Mouse (Mus musculus): ENCODE results near the gene Padi6.

Gene Padi6

DNA sequence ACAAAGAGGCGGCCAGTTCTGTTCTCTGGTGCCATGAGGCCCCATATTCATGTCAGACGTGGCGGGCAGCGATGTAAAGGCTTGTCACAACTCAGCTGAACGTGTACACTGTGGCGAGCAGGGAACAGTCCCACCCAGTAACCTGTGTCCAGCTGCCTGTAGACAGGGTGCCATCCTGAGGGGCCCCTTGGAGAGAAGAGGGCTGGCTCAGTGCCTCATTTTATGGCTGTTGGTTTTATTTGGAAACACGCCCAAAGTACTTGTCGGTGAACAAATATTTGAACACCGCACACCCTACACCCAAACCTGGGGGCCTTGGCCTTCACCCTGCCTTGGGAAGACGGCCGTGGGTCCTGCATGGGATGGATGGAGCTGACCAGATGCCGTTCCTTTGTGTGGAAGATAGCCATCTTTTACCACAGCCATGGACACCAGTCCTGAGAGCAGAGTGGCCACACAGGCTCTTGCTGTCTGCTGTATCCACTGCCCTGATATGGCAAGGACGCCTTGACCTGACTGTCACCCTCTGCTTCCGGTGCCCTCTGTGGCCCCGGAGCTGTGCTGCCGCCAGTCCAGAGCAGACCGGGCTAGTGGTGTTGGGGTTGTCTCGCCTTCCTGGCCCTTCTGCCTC lies 34.0 kb downstream of the Padi6 start:
- WGBS, result 86% methylated on average over 18 of the region's 18 CpGs

DNA sequence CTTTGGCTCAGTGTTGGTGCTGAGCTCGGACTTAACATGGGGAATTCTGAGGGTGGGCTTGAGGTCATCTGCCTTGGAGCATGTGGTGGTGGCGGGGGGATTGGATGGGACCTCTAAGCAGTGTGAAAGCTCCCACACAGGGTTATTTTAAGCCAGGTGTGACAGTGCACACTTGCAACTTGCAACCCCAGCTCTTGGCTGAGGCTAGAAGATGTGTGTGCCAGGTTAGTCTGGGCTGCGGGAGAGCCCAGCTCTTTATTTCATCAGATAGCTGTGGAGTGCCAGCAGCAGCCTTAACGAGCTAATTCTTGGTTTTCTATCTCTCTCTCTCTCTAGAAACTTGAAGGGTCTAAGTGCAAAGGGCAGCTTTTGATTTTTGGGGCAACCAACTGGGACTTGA lies 34.8 kb downstream of the Padi6 start:
- 44% methylated on average over 4 of the region's 4 CpGs for WGBS

DNA sequence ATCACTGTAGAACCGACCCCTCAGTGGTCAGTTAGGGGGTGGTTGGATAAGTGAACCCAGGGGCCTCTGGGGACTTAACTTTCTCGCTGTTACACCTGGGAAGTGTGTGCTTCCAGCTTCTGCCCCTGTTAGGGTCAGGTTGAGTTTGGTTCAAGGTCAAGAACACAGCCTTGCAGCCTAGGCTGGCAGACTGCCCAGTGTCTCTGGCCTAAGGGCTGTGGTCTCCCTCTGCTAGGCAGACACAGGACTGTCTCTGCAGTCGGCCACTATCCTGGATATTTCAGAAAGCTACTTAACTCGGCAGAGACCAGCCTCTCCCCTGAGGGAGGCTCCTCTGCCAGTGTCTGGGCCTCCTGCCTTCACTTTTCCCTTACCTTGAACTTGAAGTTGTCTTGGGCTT lies 38.3 kb downstream of the Padi6 start:
- 51% methylated on average over 4 of the region's 4 CpGs for WGBS

DNA sequence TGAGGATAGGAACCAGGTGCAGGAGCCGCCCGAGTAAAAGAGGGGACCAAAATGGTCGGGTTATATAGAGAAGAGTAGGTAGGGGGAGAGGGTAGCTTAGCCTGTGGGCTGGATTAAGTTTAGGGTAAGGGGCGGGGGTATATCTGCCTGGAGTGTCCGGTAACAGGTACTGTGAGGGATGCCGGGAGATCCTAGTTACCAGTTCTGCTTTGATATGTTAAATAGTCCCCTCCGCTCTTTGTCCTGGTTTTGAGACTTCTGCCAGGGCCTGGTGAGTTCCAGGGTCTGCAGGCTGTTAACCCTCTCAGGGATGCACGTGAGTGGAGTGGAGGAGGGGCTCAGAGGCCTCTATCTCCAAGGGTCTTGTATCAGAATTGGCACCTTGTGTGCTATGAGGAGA lies 38.8 kb downstream of the Padi6 start:
- 41% methylated on average over 8 of the region's 8 CpGs for WGBS

GRCm38 (mm10) chr4:140702611-140703327 lies 39.7 kb downstream of the Padi6 start:
- 1% methylated on average over 57 of the region's 68 CpGs for WGBS

DNA sequence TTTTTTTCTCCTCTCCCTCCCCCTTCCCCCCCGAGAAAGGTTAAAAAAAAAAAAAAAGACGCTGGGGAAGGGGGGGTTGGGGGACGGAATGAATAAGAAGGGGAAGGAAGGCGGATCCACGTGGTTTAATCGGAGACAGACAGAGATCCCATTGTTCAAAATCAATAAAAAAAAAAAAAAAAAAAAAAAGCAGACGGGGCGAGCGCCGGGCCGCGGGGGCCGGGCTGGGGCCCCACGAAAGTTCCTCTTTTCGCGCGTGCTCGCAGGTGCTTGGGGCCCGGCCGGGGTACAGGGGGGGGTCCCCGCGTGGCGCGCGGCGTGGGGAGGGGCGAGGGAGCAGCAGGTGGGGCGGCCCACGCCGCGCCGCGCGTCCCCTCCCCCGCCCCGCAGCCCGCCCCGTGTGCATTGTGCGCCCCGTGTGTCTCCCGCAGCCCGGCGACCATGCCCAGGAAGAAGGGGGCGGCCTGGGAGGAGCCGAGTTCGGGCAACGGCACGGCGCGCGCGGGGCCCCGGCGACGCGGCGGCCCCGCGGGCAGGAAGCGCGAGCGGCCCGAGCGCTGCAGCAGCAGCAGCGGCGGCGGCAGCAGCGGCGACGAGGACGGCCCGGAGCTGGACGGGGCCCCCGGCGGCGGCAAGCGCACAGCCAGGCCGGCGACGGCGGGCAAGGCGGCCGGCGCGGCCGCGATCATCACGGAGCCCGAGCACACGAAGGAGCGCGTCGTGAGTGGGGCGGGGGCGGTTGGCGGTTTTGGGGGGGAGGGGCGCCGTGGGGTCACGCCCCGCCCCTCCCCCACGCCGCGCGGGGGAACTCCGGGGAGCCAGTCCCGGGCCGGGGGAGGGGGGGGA lies 40.5 kb downstream of the Padi6 start:
- 2% methylated on average over 95 of the region's 107 CpGs for WGBS

DNA sequence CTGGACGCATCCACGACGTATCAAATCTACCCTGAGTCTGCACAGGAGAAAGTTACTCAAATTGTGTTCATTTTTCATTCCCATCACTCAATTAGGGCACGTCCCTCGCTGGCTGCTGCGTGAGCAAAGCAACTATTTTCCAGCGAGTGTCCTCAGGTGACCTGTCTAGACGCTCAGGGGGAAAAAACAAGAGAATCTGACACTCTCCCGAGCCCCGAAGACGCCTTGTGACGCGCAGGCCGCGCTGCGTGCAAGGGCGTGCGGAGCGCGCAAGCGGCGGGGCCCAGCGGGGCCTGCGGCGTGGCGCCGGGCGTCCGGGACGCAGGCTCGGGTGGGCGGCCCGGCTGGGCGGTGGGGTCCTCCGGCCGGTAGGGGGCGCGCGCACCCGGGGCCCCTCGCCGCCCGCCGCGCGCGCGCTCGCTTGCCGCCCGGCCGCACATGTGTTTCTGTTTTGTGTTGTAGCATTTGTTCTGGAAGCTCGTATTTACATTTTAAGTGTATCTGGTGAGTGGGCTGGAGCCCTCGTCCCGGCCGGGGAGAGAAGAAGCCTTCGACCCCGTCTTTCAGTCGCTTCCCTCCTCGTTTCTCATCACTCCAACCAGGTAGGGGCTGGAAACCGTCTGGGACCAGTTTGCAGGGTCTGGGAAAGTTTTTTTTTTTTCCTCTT lies 41.3 kb downstream of the Padi6 start:
- under 1% methylated on average over 61 of the region's 61 CpGs for WGBS

DNA sequence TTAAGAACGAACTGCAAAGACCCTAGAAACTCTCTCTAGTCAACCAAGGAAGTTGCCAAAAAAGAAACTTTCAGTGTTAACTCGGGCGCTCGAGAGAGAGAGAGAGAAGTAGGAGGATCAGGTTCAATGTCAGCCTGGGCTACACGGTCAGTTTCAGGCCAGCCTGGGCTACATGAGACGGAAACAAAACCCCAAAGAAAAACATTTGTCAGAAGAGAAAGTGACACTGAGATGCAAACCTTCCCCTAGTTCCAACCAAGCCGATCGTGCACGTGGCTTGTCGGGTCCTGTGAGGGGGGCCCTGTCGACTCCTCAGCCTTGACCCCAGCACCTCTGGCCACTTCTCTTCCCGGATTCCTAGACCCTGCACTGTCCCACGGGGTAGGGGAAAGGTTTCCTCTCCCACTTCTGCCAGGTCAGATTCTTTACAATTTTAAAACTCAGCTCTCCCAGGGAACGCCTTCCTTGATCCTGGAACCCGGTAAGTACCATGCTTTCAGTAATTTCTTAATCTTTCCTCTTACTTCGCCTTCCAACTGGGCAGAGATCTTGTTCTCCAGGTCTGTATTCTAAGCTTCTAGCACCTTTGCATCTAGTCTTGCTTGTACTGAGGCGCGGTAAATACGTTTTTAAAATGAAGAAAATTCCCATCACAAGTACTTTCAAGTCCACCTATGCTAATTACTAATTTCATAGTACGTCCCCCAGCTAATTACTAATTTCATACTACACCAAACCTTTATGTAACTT lies 42.0 kb downstream of the Padi6 start, which contains the start of gene Rcc2:
TSS of gene Rcc2 (plus strand) at position 273 of the 750 bp plus-strand sequence.
- WGBS, result 8% methylated on average over 20 of the region's 20 CpGs

DNA sequence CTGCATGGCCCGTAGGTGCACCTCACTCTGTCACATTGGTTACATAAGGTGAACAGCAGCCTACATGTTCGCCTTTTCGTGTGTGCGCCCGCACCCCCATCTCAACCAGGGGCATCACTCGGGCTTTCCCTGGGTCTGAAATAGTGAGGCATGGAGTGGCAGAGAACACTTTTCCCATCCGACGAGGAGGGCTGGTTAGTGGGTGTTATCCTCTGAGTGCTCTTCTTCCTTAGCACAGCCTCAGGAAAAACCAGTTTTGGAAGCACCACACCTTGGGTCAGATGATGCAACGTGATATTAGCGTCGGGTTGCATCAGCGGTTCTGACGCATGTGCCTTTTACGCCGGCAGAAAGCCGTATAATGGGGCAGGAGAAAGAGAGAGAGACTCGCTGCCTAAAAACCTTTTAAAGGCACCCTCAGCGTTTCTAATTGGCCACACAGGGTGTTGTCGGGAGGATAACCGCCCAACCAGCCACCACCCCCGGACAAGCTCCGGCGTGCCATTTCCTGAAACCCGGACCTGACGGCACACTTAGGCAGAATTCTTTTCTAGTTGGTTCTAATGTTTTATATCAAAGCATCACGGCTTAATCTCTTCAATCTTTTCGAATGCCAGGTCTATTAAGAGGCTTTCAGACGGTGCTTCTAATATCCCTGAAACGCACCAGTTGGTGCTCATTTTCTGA lies 42.9 kb downstream of the Padi6 start:
- 6% methylated on average over 29 of the region's 29 CpGs for WGBS

DNA sequence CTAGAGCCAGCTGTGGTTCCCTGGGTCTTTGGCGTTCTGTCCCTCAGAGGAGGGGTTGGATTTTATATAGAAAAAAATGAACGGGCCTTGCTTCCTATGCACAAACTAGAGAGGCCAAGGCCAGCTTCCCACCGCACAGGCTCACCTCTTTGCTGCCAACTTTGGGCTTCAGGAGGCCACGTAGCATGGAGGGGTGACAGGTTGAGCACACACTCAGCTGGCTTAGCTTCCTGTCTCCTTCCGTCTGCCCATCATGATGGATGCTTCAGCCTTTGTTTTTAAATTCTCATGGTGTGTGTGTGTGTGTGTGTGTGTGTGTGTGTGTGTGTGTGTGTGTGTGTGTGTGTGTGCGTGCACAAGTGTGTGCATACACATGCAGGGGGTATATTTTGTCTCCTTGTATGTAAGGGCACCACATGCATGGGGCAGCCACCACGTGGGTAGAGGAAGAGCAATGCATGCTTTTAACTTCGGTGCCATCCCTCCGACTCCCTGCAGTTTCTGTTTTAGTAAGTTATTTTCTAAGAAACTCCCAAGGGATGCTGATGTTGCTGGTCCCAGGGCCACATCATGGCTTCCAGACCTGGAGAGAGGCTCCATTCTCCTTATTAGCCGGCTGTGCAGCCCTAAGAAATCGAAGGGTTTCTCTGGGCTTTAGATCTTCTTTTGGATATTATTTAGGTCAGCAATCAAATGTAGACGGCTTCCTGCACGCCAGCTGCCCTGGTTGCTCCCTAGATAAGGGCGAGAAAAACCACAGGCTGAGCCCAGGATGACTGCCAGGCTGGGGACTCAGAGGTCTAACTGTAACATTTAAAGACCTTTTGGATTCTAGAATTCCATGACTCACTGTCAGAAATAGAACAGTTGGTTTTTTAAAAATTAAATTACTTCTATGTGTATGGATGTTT lies 46.5 kb downstream of the Padi6 start:
- 72% methylated on average over 14 of the region's 14 CpGs for WGBS

GRCm38 (mm10) chr4:140695146-140695545 lies 47.3 kb downstream of the Padi6 start:
- 90% methylated on average over 7 of the region's 7 CpGs for WGBS

DNA sequence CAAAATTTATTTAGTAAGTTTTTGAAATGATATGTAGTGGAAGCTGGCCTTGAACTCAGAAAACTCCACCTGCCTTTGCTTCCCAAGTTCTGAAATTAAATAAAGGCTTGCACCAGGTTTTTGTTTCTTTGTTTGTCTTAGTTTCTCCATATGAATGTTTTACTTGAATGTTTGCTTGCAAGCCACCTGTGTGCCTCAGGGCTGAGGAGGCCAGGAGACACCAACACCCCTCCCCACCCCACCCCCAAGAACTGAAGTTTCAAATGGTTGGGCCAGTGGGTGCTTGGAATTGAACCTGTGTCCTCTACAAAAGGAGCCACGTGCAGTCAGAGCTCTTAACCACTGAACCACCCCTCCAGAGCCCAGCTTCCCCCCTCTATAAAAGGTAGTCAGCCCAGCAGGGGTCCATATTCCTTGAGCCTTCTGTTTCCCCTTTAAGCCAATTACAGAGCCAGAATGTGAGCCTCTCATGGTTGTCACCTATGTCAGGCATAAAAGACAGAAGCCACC lies 47.8 kb downstream of the Padi6 start:
- WGBS, result 41% methylated on average over 1 of the region's 1 CpGs

DNA sequence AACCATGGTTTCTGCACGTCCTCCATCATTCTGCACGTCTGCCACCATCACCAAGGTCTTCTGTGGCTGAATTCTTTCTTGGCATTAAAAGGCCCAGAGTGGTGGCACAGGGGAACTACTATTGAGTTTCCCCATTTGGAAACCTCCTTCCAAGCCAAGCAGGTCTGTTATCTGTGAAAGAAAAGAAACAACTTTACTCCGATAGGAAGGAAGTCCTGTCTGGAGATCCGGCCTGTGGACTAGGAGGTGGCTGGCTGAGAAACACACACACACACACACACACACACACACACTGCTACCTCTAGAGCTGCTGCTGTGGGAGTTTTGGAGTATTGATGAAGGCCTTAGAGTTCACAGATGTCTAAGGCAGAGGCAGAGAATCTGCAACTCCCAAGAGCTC lies 48.9 kb downstream of the Padi6 start:
- 75% methylated on average over 4 of the region's 4 CpGs for WGBS

DNA sequence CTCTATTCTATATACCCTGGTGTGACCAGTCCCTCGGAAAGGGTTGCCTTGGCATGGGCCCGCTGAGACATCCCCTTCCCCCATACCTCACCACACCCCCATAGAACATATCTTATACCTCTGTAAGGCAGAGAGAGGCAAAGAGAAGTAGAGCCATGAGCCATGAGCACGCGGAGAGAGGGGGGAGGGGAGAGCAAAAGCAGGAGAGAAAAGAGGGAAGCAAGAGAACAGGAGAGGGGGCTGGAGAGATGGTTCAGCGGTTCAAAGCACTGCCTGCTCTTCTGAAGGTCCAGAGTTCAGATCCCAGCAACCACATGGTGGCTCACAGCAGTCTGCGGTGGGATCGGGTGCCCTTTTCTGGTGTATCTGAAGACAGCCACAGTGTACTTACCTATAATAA lies 51.0 kb downstream of the Padi6 start:
- 73% methylated on average over 7 of the region's 7 CpGs for whole genome bisulfite sequencing

DNA sequence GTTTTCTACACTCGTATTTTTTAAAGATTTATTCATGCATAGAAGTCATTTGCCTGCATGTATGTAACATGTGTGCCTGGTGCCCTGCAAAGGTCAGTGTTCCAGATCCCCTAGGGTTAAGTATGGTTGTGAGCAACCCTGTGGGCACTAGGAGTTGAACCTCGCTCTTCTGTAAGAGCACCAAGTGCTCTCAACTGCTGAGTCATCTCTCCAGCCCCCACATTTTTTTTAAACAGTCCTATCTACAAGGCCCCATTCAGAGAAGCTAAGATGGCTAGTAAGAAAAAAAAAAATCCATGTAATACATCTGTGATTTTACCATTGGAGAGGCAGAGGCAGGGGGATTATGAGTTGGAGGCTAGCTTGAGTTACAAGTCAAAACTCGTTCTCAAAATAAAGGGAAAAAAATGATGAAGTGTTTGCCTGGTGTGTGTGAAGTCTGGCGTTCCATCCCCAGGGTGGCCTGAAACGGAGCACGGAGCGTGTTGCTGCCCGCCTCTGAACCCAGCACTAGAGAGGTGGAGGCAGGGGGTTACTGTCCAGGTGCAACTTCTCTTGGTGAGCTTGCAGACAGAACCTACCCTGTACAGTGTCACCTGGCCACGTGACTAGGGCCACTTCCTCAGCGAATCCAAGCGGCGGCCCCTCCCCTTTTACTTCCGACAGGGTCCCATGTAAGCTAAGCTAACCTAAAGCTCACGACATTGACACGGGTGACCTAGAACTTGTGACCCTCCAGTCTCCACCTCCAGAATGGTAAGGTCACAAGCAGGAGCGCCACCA lies 52.4 kb downstream of the Padi6 start:
- 78% methylated on average over 16 of the region's 16 CpGs for WGBS

DNA sequence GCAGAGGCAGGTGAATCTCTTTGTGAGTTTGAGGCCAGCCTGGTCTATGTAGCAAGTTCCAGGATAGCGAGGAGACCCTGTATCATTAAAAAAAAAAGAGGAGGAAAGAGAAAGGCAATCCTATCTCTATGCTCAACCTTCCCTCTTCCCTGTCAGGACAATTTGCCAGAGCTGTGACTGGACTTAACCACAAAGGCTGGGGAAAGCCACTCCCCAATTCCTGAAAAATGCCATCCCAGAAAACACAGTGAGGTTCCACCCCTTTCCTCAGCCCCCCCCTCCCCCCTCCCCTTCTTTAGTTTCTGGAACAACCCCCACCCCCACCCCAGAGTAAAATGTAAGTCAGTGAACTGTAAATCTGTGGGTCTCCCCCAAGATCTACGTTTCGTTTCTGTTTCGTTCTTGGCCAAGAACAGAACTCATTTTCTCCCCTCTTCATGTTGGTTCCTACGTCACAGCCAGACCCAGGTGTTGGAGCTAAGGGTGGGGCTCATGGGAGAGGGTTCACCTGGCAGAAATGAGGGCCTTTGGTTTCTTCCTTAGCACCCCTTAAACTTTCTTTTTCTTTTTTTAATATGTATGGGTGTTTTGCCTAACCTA lies 53.5 kb downstream of the Padi6 start:
- 93% methylated on average over 5 of the region's 5 CpGs for WGBS

GRCm38 (mm10) chr4:140688044-140688825 lies 54.2 kb downstream of the Padi6 start:
- 73% methylated on average over 12 of the region's 12 CpGs for WGBS

All from cerebral cortex, adult 2 months (tissue).